Mouse (Mus musculus) olfactory bulb, adult 2 months (tissue): ENCODE data around the gene Meiob. TPM values are rescaled to one million over a fixed set of nuclear protein-coding genes. Genes with fewer than 3 reads are reported as not detected.

ENCODE experiments used
- H3K27ac ChIP-seq: fragments of 200-500 bp; 2 replicates; pipeline ENCODE4 v1.5.1; 2012; ENCODE audit warnings: low read depth, low read length; ENCODE audit not compliant: insufficient read depth
- H3K4me1 ChIP-seq: fragments of 200-500 bp; 2 replicates; pipeline ENCODE4 v1.6.1; 2012; ENCODE audit warnings: low read length; ENCODE audit not compliant: control insufficient read depth, insufficient read depth
- H3K4me3 ChIP-seq: fragments of 200-500 bp; 2 replicates; pipeline ENCODE4 v1.5.1; 2012; ENCODE audit warnings: mild to moderate bottlenecking, low read depth, low read length, moderate library complexity; ENCODE audit not compliant: insufficient read depth
- CTCF ChIP-seq: fragments of 200-500 bp; IDR thresholded peaks from 2 replicates; pipeline ENCODE4 v1.5.1; 2012; ENCODE audit warnings: low read depth, mild to moderate bottlenecking, low read length, moderate library complexity; ENCODE audit not compliant: insufficient read depth
- POLR2A ChIP-seq: fragments of 200-500 bp; IDR thresholded peaks from 2 replicates; pipeline ENCODE4 v1.6.1; 2012; ENCODE audit warnings: mild to moderate bottlenecking, low read depth, low read length, moderate library complexity; ENCODE audit not compliant: insufficient read depth
- WGBS: fragments of 180-500 bp; shearing (Covaris S2); methylation state at CpG from one replicate; pipeline ENCODE4 v1.1.7; 2018; 5-methylcytosine and 5-hydroxymethylcytosine counted together
- polyA plus RNA-seq: library from polyadenylated mRNA; stranded (reverse); fragments of >200 nt; gene quantifications from 2 replicates; pipeline ENCODE4 v1.2.4, GENCODE M21; 2012; ENCODE audit warnings: low replicate concordance; ENCODE audit not compliant: missing spikeins, insufficient read depth, insufficient read length

The Meiob gene
- not detected in 2 replicates for polyA plus RNA-seq

DNA sequence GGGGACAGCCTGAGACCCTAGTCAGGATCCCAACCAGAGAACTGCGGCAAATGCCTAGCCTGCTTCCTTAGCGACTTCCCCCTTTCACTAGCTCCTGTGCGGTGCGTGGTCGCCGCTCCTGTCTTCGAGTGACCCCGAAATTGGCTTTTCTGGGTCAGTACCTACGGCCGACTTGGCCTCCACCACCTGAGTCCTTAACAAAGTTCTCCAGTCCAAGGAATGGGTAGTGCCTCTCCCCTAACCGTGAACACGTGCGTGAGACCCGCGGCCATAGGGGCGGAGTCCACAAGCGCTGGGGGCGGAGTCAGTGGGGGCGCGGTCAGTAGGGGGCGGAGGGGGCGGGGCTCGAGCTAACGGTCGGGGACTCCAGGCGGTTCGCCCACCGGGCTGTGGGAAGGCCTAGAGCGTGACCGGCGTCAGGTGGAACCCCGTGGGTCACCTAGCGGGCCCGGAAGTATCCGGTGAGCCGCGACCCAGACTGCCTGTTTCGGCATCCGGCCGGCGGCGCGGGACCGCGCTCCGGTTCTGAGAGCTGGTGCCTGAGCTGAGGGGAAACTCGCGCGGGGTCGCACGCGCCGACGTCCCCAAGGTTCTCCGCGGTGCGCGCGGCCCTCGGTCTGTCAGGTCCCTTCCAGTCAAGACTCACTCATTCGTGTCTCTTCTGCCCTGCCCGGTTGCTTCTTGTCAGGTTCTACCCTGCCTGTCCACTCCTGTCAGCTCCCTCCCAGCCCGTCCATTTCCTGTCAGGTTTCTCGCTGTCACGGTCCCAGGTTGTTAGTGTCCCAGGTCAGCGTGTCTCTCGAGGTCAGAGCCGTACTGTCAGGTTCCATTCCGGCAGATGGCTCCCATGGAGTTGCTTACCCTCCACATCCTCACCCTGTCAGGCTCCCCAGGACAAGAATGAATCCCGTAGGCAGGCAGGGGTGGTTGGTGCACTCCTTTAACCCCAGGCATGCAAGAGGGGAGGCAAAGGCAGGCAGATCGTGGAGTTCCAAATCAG lies at the start of gene Meiob:
Gene Meiob (plus strand): TSS at position 338 of the 1,000 bp plus-strand sequence.
- H3K27ac ChIP-seq, result no peak within 1 kb of the TSS
- no peak for TF ChIP-seq POLR2A
- no peak for TF ChIP-seq CTCF
- peak within 1 kb of the TSS; percentile 54 for H3K4me3 ChIP-seq
- 2% methylated on average over 71 of the region's 71 CpGs for WGBS
- H3K4me1 ChIP-seq, result peaks cover 10% of the 10 kb centered on the region

DNA sequence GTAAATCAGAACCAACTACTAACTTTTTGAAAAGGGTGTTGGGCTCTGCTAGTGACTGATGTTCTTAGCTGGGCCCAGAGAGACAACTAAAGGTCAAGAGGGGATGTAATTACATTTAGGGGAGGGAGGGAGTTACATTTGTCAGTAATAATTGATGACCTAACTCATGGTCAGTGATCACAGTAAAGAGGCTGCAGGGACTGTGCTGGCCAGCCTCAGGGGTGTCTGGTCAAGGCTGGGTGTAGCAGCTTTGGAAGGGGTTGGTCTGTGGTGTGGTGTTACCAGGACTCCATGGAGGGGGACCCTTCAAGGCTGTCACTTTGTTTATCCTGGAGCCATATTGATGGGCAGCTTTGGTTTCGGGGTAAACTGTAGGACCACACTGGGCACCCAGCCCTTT lies 46.7 kb upstream of the Meiob start:
- peaks cover 8% of the 10 kb centered on the region for H3K4me1 ChIP-seq
- no peak overlapping the region for H3K4me3 ChIP-seq
- H3K27ac ChIP-seq, result no peak overlapping the region
- WGBS, result 94% methylated on average over 1 of the region's 1 CpGs
- TF ChIP-seq POLR2A, result no peak
- no peak for TF ChIP-seq CTCF

DNA sequence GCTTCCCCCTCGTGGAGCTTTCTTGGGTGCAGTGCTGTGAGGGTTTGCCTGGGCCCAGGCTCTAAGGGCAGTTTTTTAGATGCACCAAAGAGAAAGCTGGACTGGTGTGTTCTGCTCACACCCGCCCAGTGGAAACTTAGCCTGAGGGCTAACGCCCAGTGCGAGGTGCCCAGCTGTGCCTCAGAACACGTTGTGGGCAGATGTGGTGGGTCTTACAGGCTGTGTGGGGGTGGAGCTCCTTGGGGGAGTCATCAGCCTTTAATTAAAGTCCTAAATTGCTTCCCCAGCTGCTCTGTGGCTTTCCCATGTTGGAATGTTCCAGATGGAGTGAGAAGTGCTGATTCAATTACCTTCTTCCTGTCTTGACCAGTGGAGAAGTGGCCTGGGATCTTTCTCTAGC lies 43.0 kb upstream of the Meiob start:
- no peak for TF ChIP-seq POLR2A
- Histone ChIP-seq H3K4me3 (no peak overlapping the region), H3K27ac (no peak overlapping the region), H3K4me1 (no peaks in the 10 kb centered on the region)
- 55% methylated on average over 5 of the region's 5 CpGs for WGBS

DNA sequence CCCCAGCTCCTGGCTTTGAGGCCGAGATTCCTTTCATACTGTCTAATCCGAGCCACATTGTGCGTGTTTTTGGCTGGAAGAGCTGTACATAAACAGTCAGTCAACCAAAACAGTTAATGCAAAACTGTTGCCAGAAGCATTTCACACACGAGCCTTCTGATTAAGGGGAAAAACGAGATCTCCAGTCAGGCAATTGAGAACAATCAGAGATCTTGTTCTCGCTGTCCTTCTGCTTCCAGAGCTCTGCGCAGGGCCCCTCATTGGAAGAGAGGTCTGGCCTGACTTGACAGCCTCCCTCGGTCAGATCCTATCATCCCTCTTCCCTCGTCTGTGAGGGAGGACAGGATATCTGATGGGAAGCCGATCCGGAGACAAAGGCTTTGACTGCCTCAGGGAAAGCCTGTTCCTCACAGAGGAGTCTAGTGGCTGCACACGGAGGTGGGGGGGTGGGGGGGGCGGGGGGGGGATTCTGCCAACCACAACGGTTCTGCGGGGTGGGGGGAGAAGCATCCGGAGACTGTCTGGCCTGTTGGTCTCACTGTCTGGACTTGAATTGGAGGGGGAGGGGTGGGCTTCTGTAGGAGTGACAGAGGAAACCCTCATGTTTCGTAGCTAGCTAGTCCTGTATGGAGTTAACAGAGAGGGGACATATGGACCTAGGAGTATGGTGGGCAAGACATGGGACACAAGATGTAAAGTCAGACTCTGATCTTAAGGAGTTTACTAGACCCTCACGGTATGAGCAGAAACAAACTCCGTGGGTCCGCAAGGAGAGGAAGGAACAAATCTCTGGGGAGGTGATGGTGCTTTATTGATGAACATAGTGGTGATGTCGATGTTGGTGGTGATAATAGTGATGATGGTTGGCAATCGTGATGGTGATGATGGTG lies 38.8 kb upstream of the Meiob start:
- Histone ChIP-seq H3K4me3 (no peak overlapping the region), H3K27ac (no peak overlapping the region), H3K4me1 (no peaks in the 10 kb centered on the region)
- TF ChIP-seq POLR2A (no peak), CTCF (no peak)
- WGBS, result 49% methylated on average over 21 of the region's 22 CpGs

DNA sequence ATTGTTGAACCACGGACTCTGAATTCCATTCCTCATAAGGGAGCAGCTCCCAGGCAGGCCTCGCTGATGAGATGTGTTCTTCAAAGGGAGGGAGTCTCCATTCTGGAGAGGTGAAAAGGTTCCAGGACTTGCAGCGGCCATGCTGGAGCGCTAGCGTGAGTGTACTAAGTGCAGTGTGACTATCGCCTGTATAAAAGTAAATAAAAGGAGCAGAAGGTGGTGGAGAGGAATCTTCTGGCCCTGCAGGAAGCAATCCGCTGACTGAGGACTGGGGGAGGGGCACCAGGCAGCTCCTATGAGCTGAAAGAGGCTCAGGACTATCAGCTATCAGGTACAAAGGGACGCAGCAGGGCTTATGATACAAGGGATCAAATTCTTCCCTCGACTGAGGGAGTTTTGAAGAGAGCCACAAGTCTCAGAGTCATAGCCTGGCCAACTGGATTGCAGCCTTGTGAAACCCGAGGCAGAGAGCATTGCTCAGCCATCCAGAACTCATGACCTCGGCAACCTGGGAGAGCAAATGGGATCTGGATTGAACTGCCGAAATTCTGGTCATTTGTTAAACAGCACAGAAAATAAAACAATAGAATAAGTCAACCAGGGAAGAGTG lies 37.7 kb upstream of the Meiob start:
- 36% methylated on average over 12 of the region's 12 CpGs for WGBS
- H3K27ac ChIP-seq, result no peak overlapping the region
- no peaks in the 10 kb centered on the region for H3K4me1 ChIP-seq
- no peak for TF ChIP-seq POLR2A
- no peak for TF ChIP-seq CTCF
- no peak overlapping the region for H3K4me3 ChIP-seq

DNA sequence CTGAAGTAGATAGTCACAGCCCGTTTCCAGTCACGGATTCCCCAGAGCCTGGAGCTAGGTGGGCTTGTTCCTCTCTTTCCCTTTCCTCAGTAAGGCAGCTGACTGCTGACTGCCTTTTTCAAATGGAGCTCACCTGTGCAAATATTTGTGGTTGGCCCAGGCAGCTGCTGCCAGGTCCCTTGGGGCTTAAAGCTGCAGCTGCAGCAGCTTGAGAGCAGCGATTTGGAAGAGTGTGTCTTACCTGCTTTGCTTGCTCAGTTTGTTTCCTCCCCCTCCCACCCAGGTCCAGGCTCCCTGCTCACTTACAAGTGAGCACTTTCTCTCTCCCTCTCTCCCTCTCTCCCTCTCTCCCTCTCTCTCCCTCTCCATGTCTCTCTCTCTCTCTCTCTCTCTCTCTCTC lies 34.9 kb upstream of the Meiob start:
- TF ChIP-seq CTCF (no peak), POLR2A (no peak)
- no peaks in the 10 kb centered on the region for H3K4me1 ChIP-seq
- WGBS, result 61% methylated on average over 3 of the region's 3 CpGs
- no peak overlapping the region for H3K27ac ChIP-seq
- no peak overlapping the region for H3K4me3 ChIP-seq

DNA sequence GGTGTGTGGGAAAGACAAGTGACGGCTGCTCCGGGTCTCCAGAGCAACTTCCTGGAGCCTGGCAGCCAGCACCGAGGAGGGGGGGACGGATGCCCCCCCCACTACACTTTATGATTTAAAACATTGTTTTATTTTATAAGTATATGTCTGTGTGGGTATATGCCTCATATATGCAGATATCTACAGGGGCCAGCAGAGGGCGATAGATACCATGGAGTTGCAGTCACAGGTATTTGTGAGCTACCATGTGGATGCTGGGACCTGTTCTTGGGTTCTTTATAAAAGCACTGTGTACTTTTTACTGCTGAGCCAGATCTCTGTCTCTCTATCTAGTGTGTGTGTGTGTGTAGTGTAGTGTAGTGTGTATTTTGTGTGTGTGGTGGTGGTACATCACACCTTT lies 30.8 kb upstream of the Meiob start:
- no peak overlapping the region for H3K27ac ChIP-seq
- no peak overlapping the region for H3K4me3 ChIP-seq
- 83% methylated on average over 5 of the region's 5 CpGs for WGBS
- TF ChIP-seq CTCF (no peak), POLR2A (no peak)
- H3K4me1 ChIP-seq, result no peaks in the 10 kb centered on the region

DNA sequence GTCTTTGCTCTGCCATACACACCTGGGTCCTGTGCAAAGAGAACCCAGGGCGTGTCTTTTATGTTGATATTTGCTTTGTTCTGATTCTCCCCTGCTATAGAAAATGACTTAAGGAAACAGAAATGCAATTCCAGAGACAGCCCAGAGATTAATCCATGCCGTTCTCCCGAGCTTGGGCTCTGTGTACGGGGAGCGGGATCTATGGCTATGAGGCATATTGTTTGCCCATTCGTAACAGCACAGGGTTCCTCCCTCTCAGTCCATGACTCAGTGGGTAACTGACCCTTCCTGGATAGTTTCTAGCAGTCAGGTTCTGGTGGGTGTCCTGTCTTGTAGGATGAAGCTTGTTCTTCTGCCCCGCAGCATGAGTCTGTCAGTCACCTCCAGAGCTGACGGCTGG lies 28.9 kb upstream of the Meiob start:
- 81% methylated on average over 8 of the region's 8 CpGs for WGBS

More for the DNA sequence above, 28.9 kb upstream of the Meiob start:
- no peaks in the 10 kb centered on the region for H3K4me1 ChIP-seq
- no peak for TF ChIP-seq POLR2A
- TF ChIP-seq CTCF, result no peak
- H3K27ac ChIP-seq, result no peak overlapping the region
- H3K4me3 ChIP-seq, result no peak overlapping the region
